ENCODE assay signal across 15 mouse cellular contexts in the genomic region with DNA sequence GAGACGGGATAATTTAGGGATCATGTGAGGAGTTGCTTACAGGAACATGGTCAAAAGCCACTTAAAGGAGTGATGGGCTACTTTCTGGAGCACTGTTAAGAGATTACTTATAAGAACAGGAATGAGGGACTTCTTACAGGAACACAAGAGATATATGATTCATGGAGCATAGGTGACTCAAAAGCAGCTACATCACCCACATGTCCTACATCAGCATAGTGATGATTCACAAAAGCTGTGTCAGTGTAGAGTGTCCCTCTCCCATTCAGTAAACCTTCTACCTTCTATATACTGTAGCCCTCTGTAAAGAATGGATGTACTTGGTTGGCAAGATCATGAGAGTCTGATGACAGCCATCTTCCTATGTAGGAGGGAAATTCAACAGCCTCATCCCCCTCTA.
"Had no signal": no experiment of that assay in that cellular context is flagged by ENCODE, and none has a peak within 500 bp of the region (broad histone marks: within the 10 kb centered on the region; RNA-seq: fewer than 3 reads in every experiment).

No protein-coding gene starts in this region.

- DNase-seq: liver, postnatal 0 days; lung, adult 2 months; lung, postnatal 14 days; lung, postnatal 36 days; thymus, adult 2 months; thymus, postnatal 25 days; thymus, postnatal 4 days had no signal

- H3K27ac ChIP-seq: lung, embryonic 15.5 days; macrophage; midbrain, embryonic 13.5 days; midbrain, embryonic 15.5 days; neural tube, embryonic 12.5 days; stomach, embryonic 15.5 days; stomach, postnatal 0 days had no signal

- H3K4me3 ChIP-seq: lung, embryonic 15.5 days; megakaryocyte, embryonic 14.5 days; midbrain, embryonic 13.5 days; midbrain, embryonic 15.5 days; neural tube, embryonic 12.5 days; stomach, embryonic 15.5 days had no signal
